Mouse (Mus musculus): ENCODE data around the gene Elmod1.
"Not testable (repeated sequence)": the region's sequence is repeated elsewhere in the genome, so short reads cannot be mapped to it uniquely, and the experiment has no call there.

The Elmod1 gene

DNA sequence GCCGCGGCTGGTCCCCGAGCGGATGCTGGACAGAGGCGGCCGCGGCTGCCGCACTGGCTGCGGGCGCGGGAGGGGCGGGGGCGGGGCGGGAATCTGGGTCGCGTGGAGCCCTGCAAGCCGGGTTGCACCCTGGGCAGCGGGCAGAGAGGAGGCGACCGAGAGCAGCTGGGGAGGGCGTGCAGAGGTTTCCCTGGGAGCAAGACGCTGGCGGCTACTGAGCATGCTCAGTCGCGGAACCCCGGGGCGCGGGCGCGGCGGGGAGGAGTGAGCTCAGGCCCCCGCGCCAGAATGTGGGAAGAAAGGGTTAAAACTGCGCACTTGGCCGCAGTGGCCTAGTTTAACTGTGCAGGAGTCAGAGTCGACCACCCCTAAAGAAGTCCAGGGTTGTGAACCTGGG, at the start of gene Elmod1:
Gene Elmod1 (minus strand): TSS at position 180 of the 397 bp plus-strand sequence.
- DNase-seq (ENCODE audit: extremely low spot score, low spot score), result peak; percentile 72

- DNase-seq (ENCODE audit: extremely low spot score, low spot score), result no peak
Observed at GRCm38 (mm10) chr9:54022795-54023194, 47.7 kb upstream of the Elmod1 start.

DNA sequence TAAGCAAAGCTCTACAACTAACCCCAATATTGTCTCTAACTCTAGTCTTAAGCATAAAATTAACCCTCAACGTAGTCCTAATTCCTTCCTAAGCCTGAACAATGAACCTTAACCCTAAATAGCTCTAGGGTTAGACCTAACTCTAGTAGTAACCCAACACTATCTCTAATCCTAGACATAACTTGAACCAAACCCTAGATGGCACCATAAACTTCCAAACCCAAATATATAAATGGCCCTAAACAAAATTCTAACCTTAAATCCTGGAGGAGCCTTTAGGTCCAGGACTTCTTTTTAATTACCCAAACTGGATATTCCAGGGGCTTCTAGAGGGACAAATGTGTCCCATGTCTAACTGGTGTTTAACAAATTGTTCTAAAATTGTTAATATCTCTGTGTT, 19.4 kb upstream of the Elmod1 start:
- no peak for DNase-seq (ENCODE audit: extremely low spot score, low spot score)

DNA sequence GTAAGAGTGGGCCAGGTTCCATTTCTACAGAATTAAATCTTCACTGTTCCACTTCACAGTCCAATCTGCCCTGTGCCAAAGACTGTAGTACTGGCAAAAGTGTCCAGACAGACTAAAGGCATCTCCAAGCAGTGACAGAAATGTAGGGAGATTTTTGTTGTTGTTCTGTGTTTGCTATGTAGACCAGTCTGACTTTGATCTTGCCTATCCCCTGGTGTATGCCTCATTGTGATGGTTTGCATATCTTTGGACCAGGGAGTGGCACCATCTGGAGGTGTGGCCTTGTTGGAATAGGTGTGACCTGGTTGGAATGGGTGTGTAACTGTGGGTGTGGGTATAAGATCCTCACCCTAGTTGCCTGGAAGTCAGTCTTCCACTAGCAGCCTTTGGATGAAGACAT, 17.5 kb upstream of the Elmod1 start:
- not testable (repeated sequence) for DNase-seq (ENCODE audit: extremely low spot score, low spot score)

DNA sequence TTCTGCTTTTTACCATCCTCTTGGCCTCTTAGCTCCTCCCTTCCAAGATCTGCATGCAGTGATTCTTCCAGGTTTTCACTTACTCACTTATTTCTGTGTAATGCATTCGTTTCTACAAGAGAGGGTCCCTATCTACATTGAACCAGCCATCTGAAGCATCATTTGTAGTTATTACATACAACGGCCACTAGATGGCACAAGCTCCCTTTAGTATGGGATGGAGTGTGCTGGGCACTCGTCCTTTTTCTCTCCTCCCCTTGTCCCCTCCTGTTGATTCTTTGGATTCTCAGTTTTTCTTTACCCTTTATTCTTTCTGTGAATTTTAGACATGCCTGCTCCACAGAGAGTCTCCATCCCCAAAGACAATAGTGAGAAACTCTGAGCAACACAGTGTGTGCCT, 15.8 kb upstream of the Elmod1 start:
- DNase-seq (ENCODE audit: extremely low spot score, low spot score), result peak; percentile 32

DNA sequence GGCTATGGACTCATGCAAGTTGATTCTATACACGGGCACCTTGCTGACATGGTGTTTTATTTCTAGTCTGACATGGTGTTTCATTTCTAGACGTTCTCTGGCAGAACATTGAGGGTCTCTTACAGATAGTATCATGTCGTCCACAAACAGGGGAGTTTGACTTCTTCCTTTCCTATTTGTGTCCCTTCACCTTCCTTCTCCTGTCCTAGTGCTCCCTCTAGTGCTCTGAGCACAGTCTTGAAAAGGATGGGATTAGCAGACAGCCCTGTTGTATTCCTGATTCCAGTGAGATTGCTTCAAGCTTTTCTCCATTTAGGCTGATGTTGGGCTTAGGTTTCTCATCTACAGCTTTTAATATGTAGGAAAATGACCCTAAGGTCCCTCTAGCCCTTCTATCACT, 11.9 kb upstream of the Elmod1 start:
- DNase-seq (ENCODE audit: extremely low spot score, low spot score), result no peak

DNA sequence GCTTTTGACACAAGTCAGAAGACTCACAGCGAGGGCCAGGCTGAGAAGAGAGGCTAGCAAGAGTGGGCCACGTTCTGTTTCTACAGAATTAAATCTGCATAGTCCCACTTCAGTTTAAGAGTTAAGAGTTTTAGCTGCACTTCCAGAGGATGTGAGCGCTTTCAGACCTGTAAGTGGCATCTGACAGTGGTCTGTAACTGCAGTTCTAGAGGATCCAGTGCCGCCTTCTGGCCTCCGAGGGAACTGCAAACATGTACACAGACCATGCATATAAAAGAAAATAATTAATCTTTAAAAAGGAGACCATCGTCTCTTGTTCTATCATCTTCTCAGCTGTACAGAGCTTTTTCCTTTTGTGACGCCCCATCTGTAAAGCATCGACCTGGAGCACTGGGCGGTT, 9.8 kb upstream of the Elmod1 start:
- peak; percentile 63 for DNase-seq (ENCODE audit: extremely low spot score, low spot score)

GRCm38 (mm10) chr9:53974328-53975121, 576 bp downstream of the Elmod1 start:
- DNase-seq (ENCODE audit: extremely low spot score, low spot score), result peak; percentile 61

GRCm38 (mm10) chr9:53973929-53974327, 1.2 kb downstream of the Elmod1 start:
- DNase-seq (ENCODE audit: extremely low spot score, low spot score), result no peak

GRCm38 (mm10) chr9:53973241-53973640, 1.9 kb downstream of the Elmod1 start:
- no peak for DNase-seq (ENCODE audit: extremely low spot score, low spot score)

GRCm38 (mm10) chr9:53972358-53972757, 2.7 kb downstream of the Elmod1 start:
- DNase-seq (ENCODE audit: extremely low spot score, low spot score), result no peak

GRCm38 (mm10) chr9:53967610-53968368, 7.3 kb downstream of the Elmod1 start:
- no peak for DNase-seq (ENCODE audit: extremely low spot score, low spot score)

DNA sequence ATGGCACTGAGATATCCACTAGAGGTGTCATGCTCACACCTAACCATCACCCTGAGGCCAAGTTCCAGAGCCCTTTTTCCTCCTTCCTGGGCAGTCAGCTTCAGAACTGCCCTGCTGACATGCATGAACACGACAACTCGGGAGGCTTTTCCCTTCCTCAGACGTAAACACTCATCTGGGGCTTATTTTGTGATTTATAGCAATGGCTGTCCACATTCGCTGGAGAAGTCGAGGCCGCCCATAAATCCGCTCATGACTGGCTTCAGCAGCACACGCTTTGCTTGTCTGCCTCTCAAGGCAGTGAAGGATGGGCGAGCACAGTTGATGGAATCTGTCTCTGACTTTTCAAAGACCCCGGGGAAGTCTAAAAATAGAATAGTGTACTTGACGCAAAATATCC, 18.1 kb downstream of the Elmod1 start:
- DNase-seq (ENCODE audit: extremely low spot score, low spot score), result no peak

GRCm38 (mm10) chr9:53954853-53955252, 20.2 kb downstream of the Elmod1 start:
- DNase-seq (ENCODE audit: extremely low spot score, low spot score), result no peak

- no peak for DNase-seq (ENCODE audit: extremely low spot score, low spot score)
Observed at GRCm38 (mm10) chr9:53947463-53947862, 27.6 kb downstream of the Elmod1 start.

- DNase-seq (ENCODE audit: extremely low spot score, low spot score), result no peak
Observed at GRCm38 (mm10) chr9:53938555-53938954, 36.5 kb downstream of the Elmod1 start.

DNA sequence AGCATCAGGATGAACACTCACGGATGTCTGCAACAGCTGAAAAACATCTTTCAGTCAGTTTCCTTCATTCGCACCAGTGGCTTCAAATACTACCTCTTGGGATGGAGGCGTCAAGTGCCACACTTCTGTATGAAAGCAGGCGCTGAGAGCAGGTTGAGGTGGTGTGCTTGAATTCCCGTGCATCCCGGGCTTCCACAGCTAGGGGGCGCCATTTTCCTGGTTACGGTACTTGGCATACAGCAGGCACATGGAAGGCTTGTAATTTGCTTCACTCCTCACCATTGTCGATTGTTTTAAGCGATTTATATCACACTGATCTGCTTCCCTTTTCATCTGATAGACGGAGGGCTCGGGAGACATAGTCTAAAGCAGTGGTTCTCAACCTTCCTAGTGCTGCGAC, 40.9 kb downstream of the Elmod1 start:
- peak; percentile 52 for DNase-seq (ENCODE audit: extremely low spot score, low spot score)

DNA sequence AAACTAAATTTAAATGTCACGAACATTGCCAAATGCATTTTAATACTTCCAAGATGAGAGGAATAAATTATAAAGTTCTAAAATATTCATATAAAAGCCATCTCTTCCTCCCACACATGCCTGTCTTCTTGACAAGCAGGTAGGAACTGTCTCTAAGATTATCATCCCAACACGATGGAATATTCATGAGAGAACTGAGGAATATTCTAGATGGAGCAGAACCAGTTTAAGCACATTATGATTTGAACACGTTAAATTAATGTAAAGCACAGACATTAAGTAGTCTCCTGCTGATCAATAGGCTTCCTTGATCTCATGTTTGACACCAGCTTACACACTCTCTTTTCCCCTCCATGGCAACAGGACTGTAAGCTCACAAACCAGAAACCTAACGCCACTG, 41.7 kb downstream of the Elmod1 start:
- no peak for DNase-seq (ENCODE audit: extremely low spot score, low spot score)

- no peak for DNase-seq (ENCODE audit: extremely low spot score, low spot score)
Observed at GRCm38 (mm10) chr9:53930906-53931305, 44.2 kb downstream of the Elmod1 start.

GRCm38 (mm10) chr9:53921061-53921460, 54.0 kb downstream of the Elmod1 start:
- DNase-seq (ENCODE audit: extremely low spot score, low spot score), result no peak

DNA sequence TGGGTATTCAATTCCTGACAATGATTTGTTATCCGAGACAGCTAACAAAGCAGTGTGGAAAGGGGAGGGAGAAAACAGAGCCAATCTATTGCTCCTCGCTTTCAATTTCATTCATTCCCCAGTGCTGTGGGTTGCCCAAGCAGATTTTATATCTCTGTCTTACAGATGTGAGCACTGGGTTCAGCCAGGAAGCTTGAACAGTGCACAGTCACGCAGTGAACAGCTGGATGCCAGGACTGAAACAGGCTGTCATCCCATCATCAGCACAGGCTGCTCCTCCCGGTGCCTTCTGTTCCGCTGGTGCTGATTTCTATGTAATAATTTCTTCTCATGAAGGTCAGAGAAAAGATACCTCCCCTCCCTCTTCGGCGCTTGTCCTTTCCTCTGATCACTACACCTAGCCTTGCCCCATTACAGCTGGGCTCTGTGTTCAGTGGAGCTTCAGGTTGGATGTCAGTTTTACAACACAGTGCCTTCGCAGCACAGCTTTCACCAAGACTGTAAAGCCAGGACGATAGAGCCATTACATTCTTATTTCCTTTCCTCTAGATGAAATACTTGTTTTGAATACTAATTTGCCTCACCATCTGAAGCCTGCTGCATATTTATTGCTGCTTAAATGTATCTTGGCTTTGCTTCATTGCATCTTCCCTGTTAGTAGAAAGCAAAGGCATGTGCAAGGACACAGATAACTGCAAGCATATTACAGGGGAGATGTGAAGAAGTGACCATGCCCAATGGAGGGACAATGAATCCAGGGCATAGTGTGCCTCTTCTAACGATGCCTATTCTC, 59.0 kb downstream of the Elmod1 start:
- DNase-seq (ENCODE audit: extremely low spot score, low spot score), result no peak

GRCm38 (mm10) chr9:53910823-53911222, 64.3 kb downstream of the Elmod1 start:
- no peak for DNase-seq (ENCODE audit: extremely low spot score, low spot score)
